Mouse (Mus musculus) retina, postnatal 7 days (tissue): ENCODE data around the gene Ormdl3.

ENCODE experiments used
- DNase-seq: peaks from one replicate; pipeline ENCODE4 v3.0.0-alpha.2; 2012; ENCODE audit warnings: low read depth, low spot score

The Ormdl3 gene

DNA sequence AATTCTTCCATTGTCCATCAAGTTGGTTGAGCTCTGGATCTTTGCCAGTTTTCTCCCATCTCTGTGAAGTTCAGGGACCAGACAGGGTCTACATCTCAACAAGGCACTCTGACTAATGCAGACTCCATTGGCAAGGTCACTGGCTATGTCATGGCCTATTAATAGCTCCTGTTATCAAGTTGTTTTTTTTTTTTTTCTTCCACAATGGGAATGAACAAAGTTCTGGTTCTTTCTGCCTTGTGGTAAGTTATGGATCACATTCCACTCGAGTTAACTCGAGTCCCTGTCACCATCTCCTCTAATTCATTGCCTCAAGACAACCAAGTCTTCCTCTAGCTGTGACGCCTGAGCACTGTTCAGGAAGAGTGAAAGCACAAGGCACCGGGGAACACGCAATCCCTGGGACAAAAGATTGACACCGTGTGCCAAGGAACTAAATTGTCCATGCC is 1.7 kb upstream of the Ormdl3 start:
- DNase-seq, result no peak

GRCm38 (mm10) chr11:98587684-98588546 is 747 bp upstream of the Ormdl3 start:
- DNase-seq, result no peak

- DNase-seq, result no peak
These were observed 879 bp downstream of the Ormdl3 start for GRCm38 (mm10) chr11:98586087-98586891.

GRCm38 (mm10) chr11:98584629-98585177 is 2.5 kb downstream of the Ormdl3 start:
- no peak for DNase-seq

DNA sequence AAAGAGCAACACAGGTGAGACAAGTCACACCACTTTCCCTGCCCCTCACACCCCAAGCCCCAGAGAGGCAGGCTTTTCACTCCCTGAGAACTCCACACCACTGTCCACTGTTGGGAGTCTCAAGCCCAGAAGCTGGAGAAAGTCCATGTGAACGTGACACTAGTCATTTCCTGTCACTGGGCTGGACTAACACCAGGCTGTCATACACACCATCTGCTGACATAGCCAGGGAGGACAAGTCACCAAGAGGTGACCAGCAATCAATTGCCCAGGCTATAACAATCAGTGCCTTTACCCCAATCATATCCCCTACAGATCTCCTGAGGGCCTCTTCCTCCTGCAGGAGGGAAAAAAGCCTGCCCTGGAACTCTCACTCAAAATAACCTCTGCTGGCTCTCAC is 3.0 kb downstream of the Ormdl3 start:
- no peak for DNase-seq

GRCm38 (mm10) chr11:98583571-98583970 is 3.6 kb downstream of the Ormdl3 start:
- DNase-seq, result no peak

DNA sequence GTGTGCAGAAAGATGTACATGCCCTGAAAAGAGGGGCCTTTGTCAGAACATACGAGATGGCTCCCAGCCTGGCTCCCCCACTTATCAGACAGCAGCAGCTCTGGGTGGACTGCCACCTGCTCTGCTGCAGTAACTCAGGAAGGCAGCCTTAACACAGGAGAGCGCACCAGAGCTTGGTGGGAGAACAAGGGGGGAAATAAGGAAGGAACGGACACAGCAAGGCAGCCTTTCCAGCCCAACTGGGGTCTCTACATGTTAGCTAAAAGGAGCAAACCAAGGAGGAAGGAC is 4.0 kb downstream of the Ormdl3 start:
- no peak for DNase-seq

- DNase-seq, result no peak
These were observed 4.5 kb downstream of the Ormdl3 start for GRCm38 (mm10) chr11:98582551-98583264.

DNA sequence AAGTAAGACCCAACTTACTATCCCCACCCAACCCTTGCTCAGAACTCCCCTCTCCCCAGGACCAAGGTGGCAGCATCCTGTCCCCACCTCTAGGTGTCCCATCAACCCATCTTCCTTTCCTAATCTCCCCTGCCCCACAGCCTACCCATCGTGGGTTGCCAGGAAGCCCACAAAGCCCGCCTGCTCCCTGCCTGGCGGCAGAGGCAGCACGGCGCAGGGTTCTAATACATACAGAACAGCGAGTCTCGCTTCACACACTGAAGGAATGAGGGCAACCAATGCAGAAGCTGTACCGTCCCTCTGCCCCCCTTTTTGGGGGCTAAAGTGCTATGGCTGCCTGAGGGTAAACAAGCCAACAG is 5.2 kb downstream of the Ormdl3 start:
- no peak for DNase-seq

GRCm38 (mm10) chr11:98581286-98582029 is 5.7 kb downstream of the Ormdl3 start:
- no peak for DNase-seq

DNA sequence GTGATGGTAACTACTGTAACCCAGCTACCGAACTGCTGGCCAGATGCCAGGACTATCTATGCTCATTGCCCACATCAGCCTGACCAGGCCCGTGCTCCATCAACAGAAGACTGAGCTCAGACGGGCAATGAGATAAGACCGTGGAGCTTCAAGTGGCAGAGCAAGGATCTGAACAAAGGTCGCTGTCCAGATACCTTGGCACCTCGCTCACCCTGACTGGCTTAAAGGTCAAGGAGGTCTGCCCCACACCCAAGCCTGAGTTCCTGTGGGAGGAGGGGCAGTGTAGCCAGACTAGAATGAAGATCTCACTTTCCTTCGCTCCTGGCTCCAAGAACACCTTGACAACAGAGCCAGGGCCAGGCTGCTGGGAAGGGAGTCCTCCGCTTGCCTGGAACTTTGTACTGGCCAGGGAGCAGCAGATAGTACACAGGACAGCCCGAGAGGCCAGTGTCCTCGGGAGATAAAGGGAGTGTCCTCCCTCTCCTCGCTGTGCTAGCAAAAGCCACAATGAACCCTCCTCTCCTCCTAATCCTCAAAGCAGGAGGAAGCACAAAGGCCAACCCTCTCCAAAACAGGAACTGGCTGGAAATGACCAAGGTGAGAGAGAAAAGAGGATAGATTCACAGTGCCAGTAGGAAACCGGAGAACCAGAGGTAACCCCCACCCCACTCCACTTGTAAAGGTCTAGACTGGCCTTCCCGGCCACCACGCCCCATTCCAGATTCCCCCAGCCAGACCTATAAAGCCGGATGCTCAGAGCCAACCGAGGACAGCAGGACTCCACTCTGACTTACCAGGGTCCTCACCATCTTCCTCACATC is 6.7 kb downstream of the Ormdl3 start:
- no peak for DNase-seq

- DNase-seq, result no peak
These were observed 9.4 kb downstream of the Ormdl3 start for GRCm38 (mm10) chr11:98577776-98578175.

DNA sequence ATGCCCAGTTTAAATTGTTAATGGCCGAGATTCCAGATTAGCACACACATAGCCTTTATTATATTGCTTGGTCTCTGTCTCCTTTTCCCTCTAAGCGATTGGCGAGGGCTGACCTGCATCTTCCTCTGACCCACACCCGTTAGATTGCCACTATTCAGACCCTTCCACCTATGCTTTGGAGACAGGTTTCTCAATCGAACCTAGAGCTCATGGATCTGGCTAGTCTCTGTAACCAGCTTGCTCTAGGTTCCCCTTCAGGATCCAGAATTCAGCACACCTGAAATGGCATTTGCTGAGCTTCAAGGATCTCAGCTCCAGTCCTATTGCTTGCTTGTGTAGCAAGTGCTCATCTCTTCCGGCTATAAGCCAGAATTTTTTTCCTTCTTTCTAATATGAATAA is 17.7 kb downstream of the Ormdl3 start:
- no peak for DNase-seq

DNA sequence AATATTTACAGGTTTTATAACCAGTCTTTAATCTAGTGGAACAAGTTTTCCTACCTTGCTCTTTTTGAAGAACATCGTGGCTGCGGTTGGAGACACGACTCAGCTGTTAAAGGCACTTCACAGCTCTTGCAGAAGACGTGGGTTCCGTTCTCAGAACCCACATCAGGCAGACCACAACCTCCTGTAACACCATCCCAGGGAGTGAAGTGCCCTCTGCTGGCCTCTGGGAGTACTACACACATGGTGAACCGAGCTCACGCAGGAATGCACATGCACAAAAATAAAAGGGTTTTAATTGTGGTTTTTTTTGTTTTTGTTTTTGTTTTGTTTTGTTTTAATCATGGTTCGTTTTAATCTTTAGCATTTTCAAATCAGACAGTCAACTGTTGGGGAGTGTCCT is 18.8 kb downstream of the Ormdl3 start:
- DNase-seq, result no peak

GRCm38 (mm10) chr11:98563921-98564414 is 23.2 kb downstream of the Ormdl3 start:
- no peak for DNase-seq

- no peak for DNase-seq
These were observed 24.1 kb downstream of the Ormdl3 start for GRCm38 (mm10) chr11:98563025-98563424.

DNA sequence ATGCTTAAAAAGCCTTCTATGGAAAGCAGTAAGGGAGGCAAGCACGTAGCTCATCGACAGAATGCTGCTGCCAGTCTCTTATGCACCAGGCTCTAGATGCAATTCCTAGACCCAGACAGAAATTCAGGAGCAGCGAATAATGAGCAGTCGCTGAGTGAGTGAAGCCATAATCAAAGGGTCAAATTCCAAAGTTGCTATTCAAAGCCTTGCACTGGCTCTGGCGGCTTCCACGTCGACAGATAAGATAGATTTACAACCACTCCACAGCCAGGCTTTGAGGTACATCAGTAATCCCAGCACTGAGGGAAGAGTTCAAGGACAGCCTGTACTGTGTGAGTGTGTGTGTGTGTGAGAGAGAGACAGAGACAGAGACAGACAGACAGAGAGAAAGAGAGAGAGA is 26.2 kb downstream of the Ormdl3 start:
- DNase-seq, result no peak

DNA sequence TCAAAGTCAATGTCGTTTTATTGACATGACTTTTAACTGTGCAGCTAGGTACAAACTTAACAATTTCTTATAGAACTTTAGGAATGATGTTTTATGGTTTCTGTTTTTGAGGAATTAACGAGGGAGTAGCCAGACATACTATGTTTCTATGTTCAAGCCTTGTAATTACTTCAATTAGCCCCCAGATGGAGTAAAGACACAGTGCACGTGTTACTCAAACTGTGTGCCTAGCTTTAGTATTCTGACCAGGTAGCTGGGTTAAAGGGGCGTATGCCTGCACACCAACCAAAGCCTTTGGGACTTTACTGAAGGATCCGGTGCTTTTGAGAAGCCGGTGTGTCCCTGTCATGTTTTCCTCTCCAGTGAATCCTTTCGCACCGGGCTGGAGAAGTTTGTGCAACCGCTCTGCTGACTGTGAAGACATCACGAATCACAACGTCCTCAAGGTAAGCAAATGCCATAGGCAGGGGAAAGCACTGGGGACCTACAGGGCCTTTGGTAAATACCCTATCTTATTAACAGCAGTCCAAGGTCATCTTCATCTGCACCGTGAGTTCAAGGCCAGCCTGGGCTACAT is 32.0 kb downstream of the Ormdl3 start:
- DNase-seq, result no peak

- no peak for DNase-seq
These were observed 33.2 kb downstream of the Ormdl3 start for GRCm38 (mm10) chr11:98553966-98554365.
